Mouse (Mus musculus): Measurements from ENCODE around the gene Dlk1.
"Not testable (repeated sequence)": the region's sequence is repeated elsewhere in the genome, so short reads cannot be mapped to it uniquely, and the experiment has no call there.

Gene Dlk1

DNA sequence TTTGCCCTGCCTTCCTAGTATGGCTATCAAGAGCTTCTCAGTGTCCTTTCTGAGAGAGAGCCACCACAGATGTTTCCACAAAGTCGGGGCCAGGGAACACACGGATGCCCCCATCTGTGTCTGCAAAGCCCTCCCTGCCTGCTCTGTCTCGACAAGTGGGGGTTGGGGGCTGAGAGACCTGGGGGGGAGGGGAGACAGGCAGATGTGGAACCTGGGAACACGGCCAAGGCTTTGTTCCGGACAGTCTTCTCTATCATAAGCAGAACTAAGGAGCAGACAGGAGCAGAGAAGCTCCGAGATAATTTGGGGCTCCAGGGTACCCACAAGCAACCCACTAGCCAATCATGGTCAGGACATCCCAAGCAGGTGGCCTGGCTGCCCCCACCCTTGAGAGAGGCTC lies 12.6 kb upstream of the Dlk1 start:
- no peak for DNase-seq (ENCODE audit: low read depth)

DNA sequence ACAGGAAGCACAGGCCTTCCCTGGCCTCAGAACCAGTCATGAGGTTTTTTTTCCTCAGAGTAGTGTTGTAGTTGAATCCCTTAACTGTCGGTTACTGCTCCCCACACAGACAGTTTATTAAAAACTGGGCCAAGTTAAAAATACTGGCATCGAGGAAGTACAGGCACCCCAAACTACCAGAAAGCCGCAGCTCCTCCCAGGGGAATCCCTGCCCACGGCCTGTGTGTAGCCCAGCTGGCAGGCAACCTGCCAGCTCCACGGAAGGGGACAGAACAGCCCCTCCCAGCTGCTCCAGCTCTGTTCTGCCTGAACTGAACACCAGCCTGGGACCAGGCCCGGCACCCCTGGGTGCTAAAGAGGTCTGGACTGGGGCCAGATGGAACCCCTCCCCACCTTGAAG lies 11.3 kb upstream of the Dlk1 start:
- no peak for DNase-seq (ENCODE audit: low read depth)

DNA sequence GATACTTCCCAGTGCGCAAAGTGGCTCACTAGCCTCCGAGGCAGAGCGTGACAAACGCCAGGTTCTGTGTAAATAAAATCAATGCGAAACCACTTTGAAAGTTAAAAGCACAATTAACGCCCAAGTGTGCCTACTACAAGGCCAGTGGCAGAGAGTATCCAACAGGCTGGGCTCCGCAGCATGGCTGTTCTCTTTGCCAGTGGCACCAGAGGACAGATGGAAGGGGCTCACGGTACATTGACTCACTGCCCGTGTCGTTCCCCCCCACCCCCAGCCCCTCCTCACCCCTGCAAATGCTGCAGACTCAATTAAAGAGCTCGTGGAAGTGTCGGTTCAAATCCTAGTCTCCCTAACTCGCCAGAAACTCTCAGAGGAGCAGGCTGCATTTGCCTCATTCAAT lies 10.5 kb upstream of the Dlk1 start:
- no peak for DNase-seq (ENCODE audit: low read depth)

DNA sequence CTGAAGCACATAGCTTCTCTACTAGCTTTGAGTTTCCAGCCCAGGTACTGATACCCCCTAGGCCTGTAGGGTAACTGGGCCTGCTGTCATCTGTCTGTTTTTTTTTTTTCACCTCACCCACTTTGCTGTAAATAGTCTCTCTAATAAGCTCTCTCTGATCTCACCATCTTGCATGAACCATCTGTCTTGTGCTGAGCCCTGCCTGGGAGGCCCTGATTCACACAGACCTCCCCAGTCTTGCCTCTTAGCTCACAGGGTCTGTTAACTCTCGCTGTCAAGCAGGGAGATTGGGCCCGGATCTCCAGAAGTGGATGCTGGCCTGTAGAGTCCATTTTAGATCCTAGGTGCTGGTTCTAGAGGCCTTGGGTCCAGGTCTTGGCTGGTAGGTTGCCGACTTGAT lies 9.3 kb upstream of the Dlk1 start:
- no peak for DNase-seq (ENCODE audit: low read depth)

DNA sequence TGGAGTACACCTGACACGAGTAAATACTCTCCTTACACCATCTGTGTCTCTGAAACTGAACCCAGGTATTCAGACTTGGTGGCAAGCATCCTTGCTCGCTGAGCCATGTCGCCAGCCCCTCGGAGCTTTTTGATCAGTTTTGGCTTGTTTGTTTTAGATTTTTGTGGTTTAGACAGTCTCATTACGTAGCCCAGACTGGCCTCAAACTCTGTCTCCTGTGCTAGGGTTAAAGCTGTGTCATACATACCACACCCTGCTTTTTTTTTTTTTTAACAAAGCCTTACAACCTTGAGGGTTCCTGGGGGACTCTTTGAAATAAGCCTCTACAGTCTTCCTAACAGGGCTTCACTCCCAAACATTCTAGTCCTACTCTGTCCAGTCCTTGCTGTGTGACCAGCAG lies 7.6 kb upstream of the Dlk1 start:
- peak; percentile 31 for DNase-seq (ENCODE audit: low read depth)

DNA sequence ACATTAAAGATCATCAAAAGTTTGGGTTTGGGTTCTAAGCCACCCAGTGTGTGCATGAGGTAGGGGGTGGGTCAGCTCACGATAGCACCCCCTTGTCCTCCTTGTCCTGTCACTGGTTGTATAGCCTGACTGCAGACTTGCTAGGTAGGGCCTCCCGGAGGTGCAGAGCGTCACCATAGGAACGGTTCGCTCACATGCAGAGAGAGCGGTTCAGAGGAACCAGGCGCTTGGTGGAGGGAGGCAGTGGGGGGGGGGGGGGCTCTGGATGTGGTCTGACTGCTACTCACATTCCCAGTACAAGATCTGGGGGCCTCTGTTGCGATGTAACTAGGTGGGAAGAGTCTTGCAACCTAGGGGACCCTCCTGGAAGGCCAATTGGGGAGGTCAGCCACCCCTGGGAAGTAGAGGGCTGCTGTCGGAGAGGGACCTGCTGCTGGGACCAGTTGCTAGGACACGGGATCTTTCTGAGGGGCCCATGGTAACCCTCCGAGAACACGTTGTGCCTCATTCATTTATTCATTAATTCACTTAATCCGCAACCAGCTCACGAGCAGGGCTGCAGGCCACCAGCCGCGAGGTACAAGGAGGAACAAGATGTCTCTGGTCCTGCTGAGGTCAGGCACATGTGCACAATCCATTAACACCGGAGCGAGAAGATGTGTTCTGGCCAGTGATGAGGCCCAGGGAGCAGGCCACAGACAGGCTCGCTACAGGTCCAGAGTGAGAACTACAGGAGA lies 7.0 kb upstream of the Dlk1 start:
- peak; percentile 38 for DNase-seq (ENCODE audit: low read depth)

DNA sequence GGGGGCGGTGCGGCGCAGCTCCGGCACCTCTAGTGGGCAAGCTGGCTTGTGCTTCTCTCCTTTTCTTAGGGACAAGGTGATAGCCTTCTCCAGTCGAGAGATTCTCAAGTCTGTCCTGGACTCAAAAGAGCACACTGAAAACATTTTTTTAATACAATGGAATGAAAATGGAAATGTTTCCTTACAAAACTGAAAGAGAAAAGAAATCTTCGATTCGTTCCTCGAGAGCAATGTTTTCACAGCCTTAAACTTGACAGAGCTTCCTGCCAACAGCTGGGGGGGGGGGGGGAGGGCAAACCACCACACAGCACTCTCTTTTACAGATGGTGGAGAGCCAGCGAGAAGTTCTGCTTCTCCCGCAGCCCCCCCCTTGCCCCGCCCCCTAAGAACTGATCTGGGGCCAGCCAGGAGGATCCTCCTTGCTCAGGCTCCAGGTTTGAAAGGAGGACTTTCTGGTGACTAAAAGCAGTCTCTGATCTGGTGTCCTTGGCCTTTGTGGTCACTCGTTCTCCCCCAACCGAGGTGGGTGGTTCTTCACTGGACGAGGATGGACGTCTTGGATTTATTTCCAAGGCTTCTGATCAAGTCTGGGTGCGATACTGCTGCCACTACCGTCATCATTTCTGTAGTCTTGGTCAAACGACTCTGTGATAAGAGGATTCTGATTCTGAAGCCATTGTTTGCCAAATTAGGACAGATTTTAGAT lies 6.2 kb upstream of the Dlk1 start:
- DNase-seq (ENCODE audit: low read depth) = peak; percentile 69

DNA sequence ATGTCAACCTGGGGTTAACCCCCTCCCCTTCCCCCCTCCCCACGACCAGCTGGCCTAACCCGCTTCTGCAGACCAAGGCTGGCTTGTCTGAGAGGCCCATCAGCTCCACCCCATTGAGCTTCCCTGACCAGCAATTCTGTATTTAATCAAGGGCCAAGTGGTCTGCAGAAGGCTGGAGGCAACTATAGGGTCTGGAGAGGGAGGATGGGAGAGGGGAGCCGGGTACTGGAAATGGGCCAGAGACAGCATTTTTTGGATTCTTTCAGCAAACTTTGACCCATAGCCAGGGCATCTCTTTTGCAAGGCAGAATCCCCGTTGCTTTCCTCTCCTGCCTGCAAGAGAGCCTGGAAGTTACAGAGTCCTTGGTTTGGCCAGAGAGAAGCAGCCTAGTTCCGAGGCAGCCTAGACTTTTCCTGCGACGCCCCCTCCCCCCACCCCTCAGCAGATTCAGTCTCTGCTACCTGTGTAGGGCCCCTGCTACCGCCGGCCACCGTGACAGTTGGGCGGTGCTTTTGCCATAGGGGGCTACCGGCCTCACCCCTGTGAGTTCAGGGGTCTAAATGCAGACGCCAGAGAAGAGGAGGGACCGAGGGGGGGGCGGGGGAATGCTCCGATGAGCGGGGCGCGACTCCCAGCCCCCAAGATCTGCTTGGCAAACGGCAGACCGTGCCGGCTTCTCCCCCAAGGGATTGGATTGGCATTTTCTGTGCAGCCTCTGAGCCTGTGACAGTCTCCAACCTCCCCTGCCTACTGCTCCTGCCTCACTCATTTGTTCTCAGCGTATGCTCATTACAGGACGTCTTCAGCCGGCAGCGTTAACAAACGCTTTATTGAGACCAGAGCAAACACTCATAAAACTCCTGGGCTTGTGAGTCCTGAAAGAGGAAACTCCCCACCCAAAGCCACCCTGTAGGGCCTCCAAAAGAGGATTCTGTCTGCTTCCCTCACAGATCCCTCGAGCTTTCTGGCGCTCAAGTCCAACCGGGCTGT lies 2.9 kb upstream of the Dlk1 start:
- no peak for DNase-seq (ENCODE audit: low read depth)

DNA sequence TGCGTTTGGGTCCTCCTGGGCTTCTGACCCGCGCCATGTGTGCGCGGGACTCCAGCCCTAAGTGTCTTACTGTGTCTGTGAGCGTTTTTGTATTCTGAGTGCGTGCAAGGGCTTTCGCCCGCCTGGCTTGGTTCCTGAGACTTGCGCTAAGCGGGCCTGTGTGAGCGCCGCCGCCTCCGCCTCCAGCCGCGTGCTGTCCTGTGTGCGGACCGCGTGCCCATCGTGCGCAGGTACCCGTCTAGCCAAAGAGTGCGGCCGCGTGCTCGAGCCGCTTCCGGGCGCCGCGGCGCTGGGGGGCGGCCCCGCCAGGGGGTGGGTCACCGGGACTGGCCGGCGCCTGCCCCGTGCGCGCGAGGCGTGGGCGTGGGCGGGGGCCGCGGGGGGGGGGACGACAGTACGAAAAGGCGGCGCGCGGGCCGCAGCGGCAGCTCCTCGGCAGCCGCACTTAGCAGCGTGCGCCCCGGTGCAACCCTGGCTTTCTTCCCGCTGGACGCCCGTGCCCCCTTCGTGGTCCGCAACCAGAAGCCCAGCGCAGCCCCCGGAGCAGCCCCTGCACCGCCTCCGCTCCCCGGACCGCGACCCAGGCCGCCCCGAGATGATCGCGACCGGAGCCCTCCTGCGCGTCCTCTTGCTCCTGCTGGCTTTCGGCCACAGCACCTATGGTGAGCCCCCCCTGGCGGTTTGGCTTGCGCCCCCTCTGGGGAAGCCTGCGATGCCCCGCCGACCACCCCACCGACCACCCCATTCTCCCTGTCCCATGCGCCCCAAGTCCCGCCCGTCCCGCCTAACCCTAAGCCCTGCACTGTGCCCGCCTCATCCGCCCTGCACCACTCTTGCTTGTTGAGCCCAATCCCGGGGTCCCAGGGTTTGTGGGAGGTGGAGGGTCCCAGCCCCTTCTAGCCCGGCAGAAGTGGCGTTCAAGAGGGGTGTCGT lies 708 bp downstream of the Dlk1 start:
- DNase-seq (ENCODE audit: low read depth) = no peak

DNA sequence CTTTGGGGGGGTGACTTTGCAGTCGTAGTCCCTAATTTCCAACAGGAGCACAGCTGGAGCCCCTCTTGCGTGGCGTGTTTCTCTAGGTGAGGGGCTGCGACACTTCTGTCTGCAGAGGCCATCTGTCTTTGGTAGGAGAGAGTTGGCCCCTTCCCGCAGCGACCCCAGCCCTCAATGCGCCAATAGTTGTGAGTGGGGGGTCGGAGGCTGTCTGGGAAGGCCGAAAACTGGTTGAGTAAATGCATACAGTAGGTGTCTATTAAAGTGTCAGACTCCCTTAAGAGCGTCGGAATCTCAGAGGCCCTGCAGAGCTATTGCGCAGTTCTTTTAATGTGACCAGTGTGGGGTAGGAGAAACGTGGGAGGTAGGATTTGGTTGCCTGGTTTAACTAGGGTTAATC lies 1.5 kb downstream of the Dlk1 start:
- no peak for DNase-seq (ENCODE audit: low read depth)

DNA sequence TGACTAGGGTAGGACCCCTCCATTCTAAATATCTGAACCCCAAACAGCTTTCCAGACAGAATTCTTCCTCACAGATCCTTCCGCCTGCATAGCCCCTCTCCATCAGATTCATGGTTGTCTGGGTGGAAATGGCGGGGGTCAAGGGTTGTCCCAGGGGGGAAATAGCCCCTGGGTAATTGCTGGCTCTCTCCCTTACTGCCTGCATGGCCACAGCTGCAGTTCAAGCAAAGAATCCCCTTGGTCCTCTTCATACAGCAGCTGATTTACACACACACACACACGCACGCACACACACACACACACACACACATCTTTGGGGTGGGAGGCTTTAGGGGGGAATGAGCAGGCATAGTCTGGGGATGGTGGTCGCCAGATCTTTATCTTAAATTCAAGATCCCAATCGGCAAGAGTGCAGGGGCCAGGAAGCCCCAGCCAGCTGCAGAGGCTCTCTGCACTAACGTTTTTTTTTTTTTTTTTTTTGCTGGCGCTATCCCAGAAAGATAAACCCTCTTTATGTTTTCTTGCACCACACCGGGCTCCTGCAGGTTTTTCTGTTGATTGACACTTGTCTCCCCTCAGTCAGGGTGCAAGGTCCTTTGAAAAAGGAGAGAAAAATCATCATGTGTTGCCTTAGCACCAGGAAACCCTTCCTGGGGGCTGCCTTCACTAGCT lies 4.0 kb downstream of the Dlk1 start:
- DNase-seq (ENCODE audit: low read depth) = no peak

DNA sequence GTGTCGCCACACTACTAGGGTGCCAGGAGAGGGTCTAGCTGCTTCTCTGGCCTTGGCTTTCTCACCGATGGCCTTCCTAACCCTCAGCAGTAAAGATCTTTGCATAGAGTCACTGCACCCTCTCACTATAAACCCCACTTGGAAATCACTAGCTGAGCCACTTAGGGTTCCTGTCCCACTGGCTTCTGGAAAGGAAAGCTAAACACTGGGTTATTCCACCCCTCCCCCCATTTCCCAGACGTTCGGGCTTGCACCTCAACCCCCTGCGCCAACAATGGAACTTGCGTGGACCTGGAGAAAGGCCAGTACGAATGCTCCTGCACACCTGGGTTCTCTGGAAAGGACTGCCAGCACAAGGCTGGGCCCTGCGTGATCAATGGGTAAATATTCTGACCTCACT lies 5.2 kb downstream of the Dlk1 start:
- no peak for DNase-seq (ENCODE audit: low read depth)

DNA sequence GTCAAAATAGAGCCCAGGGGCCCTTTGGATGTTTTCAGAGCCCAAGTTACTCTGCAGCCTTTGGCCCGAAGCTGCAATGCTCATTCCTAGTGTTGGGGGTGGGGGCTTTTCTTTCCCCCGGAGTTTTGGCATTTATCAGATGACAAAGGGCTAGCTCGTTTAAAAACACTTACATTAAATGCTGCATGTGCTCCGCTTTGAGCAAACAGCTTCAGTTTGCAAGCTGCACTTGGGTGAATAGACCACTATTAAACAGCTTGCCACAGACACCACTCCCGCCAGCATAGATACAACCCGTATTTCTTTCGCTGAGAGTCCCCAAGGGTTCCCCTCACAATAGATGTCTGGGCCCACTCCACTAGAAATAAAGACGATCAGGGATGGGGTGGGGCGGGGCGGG lies 6.3 kb downstream of the Dlk1 start:
- no peak for DNase-seq (ENCODE audit: low read depth)

DNA sequence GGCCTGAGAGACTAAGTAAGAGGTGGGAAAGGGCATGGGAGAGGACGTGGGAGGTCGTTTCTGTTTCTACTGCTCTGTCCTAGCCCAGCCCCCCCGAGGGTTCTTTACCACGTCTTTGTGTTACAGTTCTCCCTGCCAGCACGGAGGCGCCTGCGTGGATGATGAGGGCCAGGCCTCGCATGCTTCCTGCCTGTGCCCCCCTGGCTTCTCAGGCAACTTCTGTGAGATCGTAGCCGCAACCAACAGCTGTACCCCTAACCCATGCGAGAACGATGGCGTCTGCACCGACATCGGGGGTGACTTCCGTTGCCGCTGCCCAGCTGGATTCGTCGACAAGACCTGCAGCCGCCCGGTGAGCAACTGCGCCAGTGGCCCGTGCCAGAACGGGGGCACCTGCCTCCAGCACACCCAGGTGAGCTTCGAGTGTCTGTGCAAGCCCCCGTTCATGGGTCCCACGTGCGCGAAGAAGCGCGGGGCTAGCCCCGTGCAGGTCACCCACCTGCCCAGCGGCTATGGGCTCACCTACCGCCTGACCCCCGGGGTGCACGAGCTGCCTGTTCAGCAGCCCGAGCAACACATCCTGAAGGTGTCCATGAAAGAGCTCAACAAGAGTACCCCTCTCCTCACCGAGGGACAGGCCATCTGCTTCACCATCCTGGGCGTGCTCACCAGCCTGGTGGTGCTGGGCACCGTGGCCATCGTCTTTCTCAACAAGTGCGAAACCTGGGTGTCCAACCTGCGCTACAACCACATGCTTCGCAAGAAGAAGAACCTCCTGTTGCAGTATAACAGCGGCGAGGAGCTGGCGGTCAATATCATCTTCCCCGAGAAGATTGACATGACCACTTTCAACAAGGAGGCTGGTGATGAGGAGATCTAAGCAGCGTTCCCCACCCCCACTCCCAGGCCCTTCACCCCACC lies 7.1 kb downstream of the Dlk1 start:
- no peak for DNase-seq (ENCODE audit: low read depth)

DNA sequence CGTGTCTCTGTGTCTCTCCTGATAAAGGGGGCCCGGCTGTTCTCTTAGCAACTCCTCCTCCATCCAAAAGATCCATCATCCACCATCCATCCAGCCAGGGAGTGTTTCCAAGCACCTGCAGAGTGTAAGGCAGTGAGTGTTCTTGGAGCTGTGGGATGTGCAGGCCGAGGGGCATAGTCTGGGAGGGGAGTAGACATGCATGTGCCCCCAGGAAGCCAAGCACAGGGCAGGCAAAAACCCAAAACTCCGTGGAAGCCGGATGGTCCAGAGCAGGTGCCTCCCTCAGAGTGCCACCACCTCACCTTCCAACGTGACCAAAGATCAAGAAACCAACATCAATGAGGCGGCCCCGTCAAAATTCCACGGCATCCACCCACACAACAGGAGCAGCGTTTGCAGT lies 10.0 kb downstream of the Dlk1 start:
- DNase-seq (ENCODE audit: low read depth) = no peak

DNA sequence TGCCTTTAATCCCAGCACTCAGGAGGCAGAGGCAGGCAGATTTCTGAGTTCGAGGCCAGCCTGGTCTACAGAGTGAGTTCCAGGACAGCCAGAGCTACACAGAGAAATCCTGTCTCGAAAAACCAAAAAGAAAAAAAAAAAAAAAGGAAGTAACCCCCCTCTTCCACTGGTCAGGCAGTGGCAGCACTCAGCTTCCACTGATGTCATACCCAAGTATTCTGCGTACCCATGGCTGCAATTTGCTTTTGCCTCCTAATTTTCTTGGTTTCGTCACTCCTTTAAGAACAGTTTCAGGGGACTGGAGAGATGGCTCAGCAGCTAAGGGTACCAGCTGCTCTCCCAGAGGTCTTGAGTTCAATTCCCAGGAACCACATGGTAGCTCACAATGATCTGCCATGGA lies 14.8 kb downstream of the Dlk1 start:
- DNase-seq (ENCODE audit: low read depth) = not testable (repeated sequence)

DNA sequence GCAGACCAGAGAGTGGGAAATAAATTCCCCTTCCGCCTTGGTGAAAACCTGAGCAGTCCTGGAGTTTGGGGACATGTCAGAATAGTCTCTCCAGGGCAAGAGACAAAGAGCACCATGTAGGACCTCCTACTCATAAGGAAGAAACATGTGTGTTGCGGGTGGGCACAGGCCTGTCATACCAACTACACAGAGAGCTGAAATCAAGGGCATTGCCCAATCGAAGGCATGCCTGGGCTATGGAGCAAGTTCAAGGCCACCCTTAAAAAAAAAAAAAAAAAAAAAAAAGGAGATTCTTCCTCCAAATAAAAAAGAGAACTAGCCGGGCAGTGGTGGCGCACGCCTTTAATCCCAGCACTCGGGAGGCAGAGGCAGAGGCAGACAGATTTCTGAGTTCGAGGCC lies 17.2 kb downstream of the Dlk1 start:
- DNase-seq (ENCODE audit: low read depth) = no peak

DNA sequence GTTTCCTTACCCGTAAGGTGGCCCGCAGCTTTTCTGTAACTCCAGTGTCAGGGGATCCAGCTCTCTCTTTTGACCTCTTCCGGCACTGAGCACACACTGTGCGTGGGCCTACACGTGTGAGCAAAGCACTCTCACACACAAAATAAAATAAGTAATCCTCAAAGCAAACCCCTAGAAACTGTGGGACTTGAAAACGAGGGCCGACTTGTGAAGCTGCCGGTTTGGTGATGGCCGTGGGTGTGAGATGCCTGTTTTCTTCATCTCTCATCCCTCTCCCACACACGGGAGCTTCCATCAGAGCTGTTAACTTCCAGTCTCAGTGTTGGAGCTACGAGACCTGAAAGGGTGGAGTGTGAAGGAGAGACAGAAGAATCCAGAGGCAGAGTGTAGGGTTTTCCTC lies 20.0 kb downstream of the Dlk1 start:
- no peak for DNase-seq (ENCODE audit: low read depth)

DNA sequence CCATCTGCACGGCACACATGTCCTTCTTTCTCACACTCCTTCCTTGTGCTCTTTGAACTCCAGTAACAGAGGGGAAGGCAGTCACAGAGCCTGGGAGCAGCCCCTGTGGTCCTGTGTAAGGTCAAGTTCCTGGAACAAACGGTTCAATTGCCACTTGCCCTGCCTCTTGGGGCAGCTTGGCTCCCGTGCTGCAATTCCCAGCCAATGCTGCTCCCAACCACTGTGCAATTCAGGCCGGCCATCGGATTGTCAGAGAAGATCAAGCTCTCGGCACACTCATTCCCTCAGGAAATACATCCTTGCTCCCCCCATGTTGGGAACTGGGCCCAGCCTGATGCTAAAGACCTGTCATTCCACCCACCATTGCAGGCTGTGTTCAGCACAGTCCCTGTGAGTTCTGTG lies 21.0 kb downstream of the Dlk1 start:
- no peak for DNase-seq (ENCODE audit: low read depth)

DNA sequence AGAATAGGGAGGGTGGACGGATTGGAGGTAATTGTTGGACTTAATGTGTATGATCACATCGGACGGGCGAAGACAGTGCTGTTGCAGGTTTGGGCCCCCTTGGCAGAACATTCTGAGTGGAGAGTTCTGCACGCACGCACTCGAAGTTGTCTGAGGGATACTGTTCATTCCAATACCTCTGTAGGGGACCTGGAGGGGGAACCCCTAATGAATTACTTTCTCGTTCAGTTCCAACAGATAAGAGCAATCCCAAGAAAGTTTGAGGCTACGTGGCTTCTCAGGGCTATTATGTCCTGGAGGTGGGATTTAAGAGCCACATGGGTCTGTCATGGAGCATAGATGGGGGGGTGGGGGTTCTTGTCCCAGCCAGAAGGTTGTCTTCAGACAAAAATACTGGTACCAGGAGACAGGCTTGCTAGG lies 21.6 kb downstream of the Dlk1 start:
- no peak for DNase-seq (ENCODE audit: low read depth)
